Mouse (Mus musculus) MEL (cell line): ENCODE results near the gene Ecel1. TPM values are rescaled to one million over a fixed set of nuclear protein-coding genes. Genes with fewer than 3 reads are reported as not detected.

Experiments
- DNase-seq: peaks from one replicate; pipeline ENCODE4 v3.0.0; 2011; ENCODE audit warnings: low read depth, low spot score
- H3K27ac ChIP-seq: 2 replicates; pipeline ENCODE4 v1.5.1; 2012; ENCODE audit warnings: low read depth, mild to moderate bottlenecking, control low read depth, low read length, moderate library complexity; ENCODE audit not compliant: control insufficient read depth
- H3K27me3 ChIP-seq, 2 experiments: fragments of 150-350 bp in 1 of 2; sonication (generic) in 1 of 2; 2 replicates each; pipeline ENCODE4 v1.6.1; 2012; ENCODE audit warnings: low read length in 2 of 2, mild to moderate bottlenecking in 2 of 2, improper control_type of control experiment in 1 of 2, moderate library complexity in 1 of 2; ENCODE audit not compliant: insufficient read depth in 2 of 2, control insufficient read depth in 1 of 2
- H3K36me3 ChIP-seq, 2 experiments: 2 replicates each; pipeline ENCODE4 v1.6.1; 2012 to 2014; ENCODE audit warnings: low read length in 2 of 2, improper control_type of control experiment in 1 of 2, inconsistent platforms in 1 of 2, mild to moderate bottlenecking in 1 of 2; ENCODE audit not compliant: insufficient read depth in 2 of 2, control insufficient read depth in 1 of 2
- H3K4me1 ChIP-seq, 2 experiments: fragments of 150-350 bp in 1 of 2; sonication (generic) in 1 of 2; 2 replicates each; pipeline ENCODE4 v1.6.1; 2012; ENCODE audit warnings: low read length in 2 of 2, improper control_type of control experiment in 1 of 2, mild to moderate bottlenecking in 1 of 2; ENCODE audit not compliant: insufficient read depth in 2 of 2, control insufficient read depth in 1 of 2
- H3K4me3 ChIP-seq, 2 experiments: fragments of 150-350 bp in 1 of 2; sonication (generic) in 1 of 2; 2 replicates each; pipeline ENCODE4 v1.5.1; 2012; ENCODE audit warnings: low read depth in 2 of 2, low read length in 2 of 2, mild to moderate bottlenecking in 2 of 2, moderate library complexity in 2 of 2, control low read depth in 1 of 2, improper control_type of control experiment in 1 of 2; ENCODE audit not compliant: control insufficient read depth in 1 of 2, insufficient read depth in 1 of 2
- H3K79me2 ChIP-seq: 2 replicates; pipeline ENCODE4 v1.6.1; 2012; ENCODE audit warnings: mild to moderate bottlenecking, low read length, moderate library complexity; ENCODE audit not compliant: control insufficient read depth, poor library complexity, insufficient read depth
- H3K9ac ChIP-seq: 2 replicates; pipeline ENCODE4 v1.6.1; 2012; ENCODE audit warnings: low read depth, mild to moderate bottlenecking, control low read depth, low read length, moderate library complexity; ENCODE audit not compliant: control insufficient read depth, poor library complexity, severe bottlenecking
- H3K9me3 ChIP-seq: fragments of 150-350 bp; sonication (generic); replicated peaks from 2 replicates; pipeline ENCODE4 v1.6.1; 2012; ENCODE audit warnings: mild to moderate bottlenecking, low read length, improper control_type of control experiment, moderate library complexity; ENCODE audit not compliant: insufficient read depth
- CHD1 ChIP-seq: IDR thresholded peaks from 2 replicates; pipeline ENCODE4 v1.6.1; 2012; ENCODE audit warnings: low read depth, mild to moderate bottlenecking, inconsistent platforms, low read length, improper control_type of control experiment
- CHD2 ChIP-seq: IDR thresholded peaks from 2 replicates; pipeline ENCODE4 v1.6.1; 2011; ENCODE audit warnings: low read length, improper control_type of control experiment
- E2F4 ChIP-seq: IDR thresholded peaks from 2 replicates; pipeline ENCODE4 v1.6.1; 2011; ENCODE audit warnings: low read depth, low read length, improper control_type of control experiment, borderline replicate concordance
- ETS1 ChIP-seq: IDR thresholded peaks from 2 replicates; pipeline ENCODE4 v1.6.1; 2012; ENCODE audit warnings: low read depth, mild to moderate bottlenecking, inconsistent platforms, low read length, improper control_type of control experiment, moderate library complexity
- GABPA ChIP-seq: IDR thresholded peaks from 2 replicates; pipeline ENCODE4 v1.6.1; 2012; ENCODE audit warnings: low read depth, mild to moderate bottlenecking, inconsistent platforms, low read length, improper control_type of control experiment, moderate library complexity
- JUND ChIP-seq: IDR thresholded peaks from 2 replicates; pipeline ENCODE4 v1.6.1; 2011; ENCODE audit warnings: low read depth, mild to moderate bottlenecking, improper control_type of control experiment, low read length
- MAX ChIP-seq: IDR thresholded peaks from 2 replicates; pipeline ENCODE4 v1.6.1; 2011; ENCODE audit warnings: low read length, improper control_type of control experiment
- MAZ ChIP-seq: IDR thresholded peaks from 2 replicates; pipeline ENCODE4 v1.6.1; 2012; ENCODE audit warnings: low read depth, mild to moderate bottlenecking, inconsistent platforms, low read length, improper control_type of control experiment
- MEF2A ChIP-seq: IDR thresholded peaks from 2 replicates; pipeline ENCODE4 v1.6.1; 2014; ENCODE audit warnings: low read depth, mild to moderate bottlenecking, inconsistent platforms, low read length, improper control_type of control experiment; ENCODE audit not compliant: poor library complexity, insufficient replicate concordance, severe bottlenecking; ENCODE audit errors: extremely low read depth
- MXI1 ChIP-seq: IDR thresholded peaks from 2 replicates; pipeline ENCODE4 v1.6.1; 2011; ENCODE audit warnings: mild to moderate bottlenecking, low read depth, low read length, improper control_type of control experiment
- MYB ChIP-seq: IDR thresholded peaks from 2 replicates; pipeline ENCODE4 v1.6.1; 2011; ENCODE audit warnings: mild to moderate bottlenecking, low read depth, low read length, improper control_type of control experiment
- NRF1 ChIP-seq: IDR thresholded peaks from 2 replicates; pipeline ENCODE4 v1.6.1; 2014; ENCODE audit warnings: low read depth, mild to moderate bottlenecking, inconsistent platforms, low read length, improper control_type of control experiment, moderate library complexity; ENCODE audit not compliant: poor library complexity, insufficient read depth, severe bottlenecking
- POLR2AphosphoS2 ChIP-seq: IDR thresholded peaks from 2 replicates; pipeline ENCODE4 v1.6.1; 2011; ENCODE audit warnings: low read length, improper control_type of control experiment
- POLR2AphosphoS5 ChIP-seq: IDR thresholded peaks from 2 replicates; pipeline ENCODE4 v1.6.1; 2012; ENCODE audit warnings: low read depth, borderline replicate concordance, mild to moderate bottlenecking, inconsistent platforms, low read length, moderate library complexity, mixed read lengths
- RAD21 ChIP-seq: IDR thresholded peaks from 2 replicates; pipeline ENCODE4 v1.6.1; 2011; ENCODE audit warnings: mild to moderate bottlenecking, low read depth, low read length, improper control_type of control experiment
- RCOR1 ChIP-seq: IDR thresholded peaks from 2 replicates; pipeline ENCODE4 v1.6.1; 2012; ENCODE audit warnings: low read depth, mild to moderate bottlenecking, inconsistent platforms, low read length, improper control_type of control experiment
- TAL1 ChIP-seq: IDR thresholded peaks from 2 replicates; pipeline ENCODE4 v1.6.1; 2012; ENCODE audit warnings: mild to moderate bottlenecking, inconsistent platforms, low read length, moderate library complexity, mixed read lengths
- TCF12 ChIP-seq: IDR thresholded peaks from 2 replicates; pipeline ENCODE4 v1.6.1; 2014; ENCODE audit warnings: low read depth, mild to moderate bottlenecking, inconsistent platforms, low read length, improper control_type of control experiment, moderate library complexity
- UBTF ChIP-seq: IDR thresholded peaks from 2 replicates; pipeline ENCODE4 v1.6.1; 2012; ENCODE audit warnings: low read depth, mild to moderate bottlenecking, inconsistent platforms, low read length, improper control_type of control experiment, moderate library complexity, borderline replicate concordance; ENCODE audit not compliant: insufficient read depth
- USF1 ChIP-seq: IDR thresholded peaks from 2 replicates; pipeline ENCODE4 v1.6.1; 2014; ENCODE audit warnings: low read depth, mild to moderate bottlenecking, inconsistent platforms, low read length, improper control_type of control experiment, moderate library complexity
- ZKSCAN1 ChIP-seq: IDR thresholded peaks from 2 replicates; pipeline ENCODE4 v1.6.1; 2012; ENCODE audit warnings: low read depth, mild to moderate bottlenecking, inconsistent platforms, low read length, improper control_type of control experiment, moderate library complexity
- polyA plus RNA-seq, 2 experiments: library from polyadenylated mRNA; stranded (reverse) in 1 of 2; unstranded in 1 of 2; fragments of >175 nt in 1 of 2; fragments of >200 nt in 1 of 2; gene quantifications; 2 replicates each; pipeline versions ENCODE4 v1.2.1 to v1.2.4; 2012; ENCODE audit warnings: low replicate concordance in 2 of 2, low read depth in 1 of 2; ENCODE audit not compliant: insufficient read length in 2 of 2, insufficient read depth in 1 of 2, missing spikeins in 1 of 2
- total RNA-seq: library from RNA; depleted of rRNA; stranded (reverse); fragments of 300-350 nt; gene quantifications from 2 replicates; pipeline ENCODE4 v1.2.3, GENCODE M21; 2012

Ecel1 gene
- total and polyA plus RNA-seq, 3 experiments = 0.73 to 4.8 TPM; not detected in 1

DNA sequence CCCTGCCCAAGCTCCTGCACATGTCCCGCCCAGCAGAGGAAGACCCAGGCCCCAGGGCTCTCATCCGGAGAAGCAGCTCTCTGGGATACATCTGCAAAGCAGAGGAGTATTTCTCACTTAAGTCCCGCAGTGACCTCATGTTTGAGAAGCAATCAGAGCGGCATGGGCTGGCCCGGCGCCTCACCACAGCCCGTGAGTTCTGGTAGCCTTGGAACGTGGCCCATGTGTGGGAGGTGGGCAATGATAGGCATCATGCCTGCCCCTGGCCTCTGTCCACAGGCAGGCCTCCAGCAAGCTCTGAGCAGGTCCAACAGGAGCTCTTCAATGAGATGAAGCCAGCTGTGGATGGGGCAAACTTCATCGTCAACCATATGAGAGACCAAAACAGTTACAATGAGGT lies 41.0 kb upstream of the Ecel1 start:
- H3K27me3 ChIP-seq = peaks cover 10 to 12% of the 10 kb centered on the region in 2 experiments
- DNase-seq = no peak
- no peaks in the 10 kb centered on the region for H3K9me3 ChIP-seq
- H3K36me3 ChIP-seq = no peaks in the 10 kb centered on the region
- H3K9ac ChIP-seq = no peak overlapping the region
- no peak overlapping the region for H3K27ac ChIP-seq
- H3K79me2 ChIP-seq = no peaks in the 10 kb centered on the region
- no peaks in the 10 kb centered on the region for H3K4me1 ChIP-seq
- H3K4me3 ChIP-seq = no peak overlapping the region
- no peak for TF ChIP-seq TAL1
- no peak for TF ChIP-seq RAD21
- no peak for TF ChIP-seq RCOR1
- TF ChIP-seq ZKSCAN1 = no peak
- TF ChIP-seq MAX = no peak
- no peak for TF ChIP-seq MYB
- no peak for TF ChIP-seq USF1
- TF ChIP-seq MEF2A = no peak
- TF ChIP-seq TCF12 = no peak
- no peak for TF ChIP-seq ETS1
- no peak for TF ChIP-seq MAZ
- no peak for TF ChIP-seq POLR2AphosphoS5
- no peak for TF ChIP-seq CHD1

DNA sequence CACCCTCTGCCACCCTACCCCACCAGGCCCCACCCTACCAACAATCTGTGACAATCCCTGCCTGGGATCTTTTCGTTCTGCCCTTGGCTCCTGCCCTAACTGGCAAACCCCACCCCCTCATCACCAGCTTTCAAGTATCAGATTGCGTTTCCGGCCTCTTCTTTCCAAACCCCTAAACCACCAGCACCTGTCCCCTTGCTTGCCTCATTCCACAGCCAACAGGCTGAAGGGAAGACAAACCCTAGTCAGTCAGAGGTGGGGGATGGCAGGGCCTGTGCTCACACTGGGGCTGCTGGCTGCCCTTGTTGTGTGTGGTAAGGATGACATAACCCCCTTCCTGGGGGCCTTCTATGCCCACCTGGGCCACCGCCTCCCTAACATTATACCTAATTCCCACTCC lies 34.1 kb upstream of the Ecel1 start, which contains the start of gene Chrnd:
Gene Chrnd, plus strand, starts transcription at position 179 of the 400 bp plus-strand sequence.
- H3K27ac ChIP-seq = no peak within 1 kb of the TSS
- no peak for DNase-seq
- no peaks in the 10 kb centered on the region for H3K36me3 ChIP-seq
- peaks cover 11 to 13% of the 10 kb centered on the region in 2 experiments for H3K27me3 ChIP-seq
- H3K9ac ChIP-seq = no peak within 1 kb of the TSS
- H3K4me1 ChIP-seq = no peaks in the 10 kb centered on the region
- no peak within 1 kb of the TSS for H3K4me3 ChIP-seq
- TF ChIP-seq MAZ (no peak), POLR2AphosphoS2 (no peak), GABPA (no peak), CHD2 (no peak), E2F4 (no peak), CHD1 (no peak), JUND (no peak), RAD21 (no peak), MXI1 (no peak), UBTF (no peak), NRF1 (no peak)
- TF ChIP-seq, all 39 proteins: peak for 0
- no peaks in the 10 kb centered on the region for H3K79me2 ChIP-seq
- H3K9me3 ChIP-seq = no peaks in the 10 kb centered on the region
